Mouse (Mus musculus): ENCODE results near the gene Nus1.
A peak's percentile ranks its signal among the peaks of the same experiment; 100 is the strongest.

Gene Nus1

DNA sequence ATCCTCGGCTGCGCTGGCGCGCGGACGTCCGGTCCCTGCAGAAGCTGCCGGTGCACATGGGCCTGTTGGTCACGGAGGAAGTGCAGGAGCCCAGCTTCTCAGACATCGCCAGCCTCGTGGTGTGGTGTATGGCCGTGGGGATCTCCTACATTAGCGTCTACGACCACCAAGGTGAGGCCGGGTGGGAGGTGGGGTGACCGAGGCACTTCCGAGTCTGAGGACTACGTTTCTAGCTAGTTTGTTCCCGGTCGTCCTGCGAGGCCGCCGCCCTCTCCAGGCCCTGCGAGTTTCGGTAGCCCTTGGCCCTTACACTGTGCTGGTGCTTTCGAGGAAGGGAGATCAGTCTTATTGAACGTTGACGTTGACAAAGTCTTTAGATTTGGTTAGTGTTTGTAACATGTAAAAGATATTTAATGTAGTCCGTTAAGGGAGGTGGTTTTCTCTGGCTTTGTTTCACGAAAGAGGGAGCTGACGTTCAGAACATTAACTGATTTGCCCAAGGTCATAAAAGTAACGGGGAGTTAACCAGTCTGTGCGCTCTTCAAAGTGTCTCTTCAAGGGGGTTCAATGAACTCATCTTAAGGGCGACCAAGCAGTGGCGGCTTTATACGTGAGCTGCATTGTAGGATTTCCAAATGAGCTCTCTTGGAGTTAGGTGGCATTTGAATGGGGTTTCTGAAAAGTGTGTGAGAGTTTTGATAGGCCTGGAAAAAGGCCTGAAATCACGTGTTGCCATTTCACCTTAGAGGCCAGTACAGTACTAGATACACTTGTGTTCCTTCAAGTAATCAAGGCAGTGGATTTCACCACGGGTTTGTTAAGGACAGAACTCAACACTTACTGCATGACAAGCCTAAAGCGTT, 882 bp downstream of the Nus1 start:
- peak in 1 of 2 experiments; percentile 26 for DNase-seq

GRCm38 (mm10) chr10:52418931-52419330, 1.6 kb downstream of the Nus1 start:
- no peak for DNase-seq

DNA sequence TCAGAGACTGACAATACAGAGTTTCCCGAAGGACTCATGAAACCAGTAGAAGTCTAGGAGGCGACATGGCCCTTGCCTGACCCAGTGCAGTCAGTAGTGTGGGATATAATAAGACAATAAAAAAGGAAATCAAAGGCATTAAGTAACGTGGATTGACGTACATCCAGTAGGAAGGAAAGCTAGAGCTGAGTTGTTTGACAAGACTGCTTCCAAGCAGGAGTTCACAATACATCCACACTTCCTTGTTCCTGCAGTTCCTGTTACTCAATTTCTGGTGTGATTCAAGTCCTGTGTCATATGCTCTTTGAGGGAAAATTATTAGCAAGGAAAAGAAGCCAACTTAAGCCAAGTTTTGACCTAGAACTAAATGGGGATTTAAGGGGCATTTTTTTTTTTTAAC, 2.1 kb downstream of the Nus1 start:
- no peak for DNase-seq

DNA sequence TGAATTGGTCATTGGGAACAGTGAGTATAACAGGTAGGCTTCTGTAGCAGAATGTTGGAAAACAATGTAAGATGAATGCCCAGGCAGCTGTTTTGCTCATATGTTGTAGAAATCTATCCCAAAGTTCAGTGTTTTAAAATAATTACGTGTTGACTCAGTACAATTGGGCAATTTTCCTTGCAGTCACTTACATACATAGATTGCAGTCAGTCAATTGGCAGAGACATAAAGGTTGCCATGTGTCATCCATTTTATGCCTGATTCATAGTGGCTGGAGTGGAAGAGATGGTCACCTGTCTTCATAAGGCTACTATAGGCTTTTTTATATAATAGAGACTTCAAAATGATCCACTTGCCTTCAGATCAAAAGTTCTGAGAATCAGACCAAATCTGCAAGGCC, 3.2 kb downstream of the Nus1 start:
- no peak for DNase-seq

DNA sequence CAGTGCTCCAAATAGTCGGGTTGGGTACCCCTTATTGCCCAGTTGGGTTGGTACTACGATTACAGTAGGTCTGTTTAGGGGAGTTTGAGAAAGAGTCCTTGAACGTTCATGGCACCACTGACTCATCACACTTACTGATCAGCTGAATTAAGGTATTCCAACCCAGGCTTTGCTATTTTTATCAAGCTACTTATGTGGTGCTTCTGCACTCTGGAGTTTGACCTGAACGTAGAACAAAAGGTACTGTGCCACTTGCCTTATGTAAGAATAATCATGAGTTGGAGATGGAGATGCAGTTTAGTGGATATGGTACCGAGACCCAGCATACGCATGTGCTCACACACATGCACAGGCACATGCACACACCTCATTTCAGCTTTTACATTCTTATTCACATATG, 4.4 kb downstream of the Nus1 start:
- DNase-seq = peak in 1 of 2 experiments; percentile 49

DNA sequence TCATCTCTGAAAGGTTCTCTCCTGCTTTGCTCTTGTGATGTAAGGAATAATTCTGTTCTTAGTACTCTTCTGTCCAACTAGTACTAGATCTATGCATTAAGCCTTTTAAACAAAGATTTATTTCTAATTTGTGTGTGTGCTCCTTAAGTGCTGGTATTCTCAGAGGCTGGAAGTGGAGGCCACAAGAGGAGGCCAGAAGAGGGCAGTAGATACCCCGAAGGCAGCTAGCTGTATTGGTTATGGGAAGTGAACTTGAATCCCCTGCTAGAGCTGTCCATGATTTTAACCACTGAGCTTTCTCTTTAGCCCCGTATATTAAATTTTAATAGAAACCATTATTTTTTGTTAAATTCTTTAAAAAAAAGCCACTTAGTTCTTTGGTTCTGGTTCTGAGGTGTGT, 5.8 kb downstream of the Nus1 start:
- DNase-seq = peak; percentile 44 to 54

DNA sequence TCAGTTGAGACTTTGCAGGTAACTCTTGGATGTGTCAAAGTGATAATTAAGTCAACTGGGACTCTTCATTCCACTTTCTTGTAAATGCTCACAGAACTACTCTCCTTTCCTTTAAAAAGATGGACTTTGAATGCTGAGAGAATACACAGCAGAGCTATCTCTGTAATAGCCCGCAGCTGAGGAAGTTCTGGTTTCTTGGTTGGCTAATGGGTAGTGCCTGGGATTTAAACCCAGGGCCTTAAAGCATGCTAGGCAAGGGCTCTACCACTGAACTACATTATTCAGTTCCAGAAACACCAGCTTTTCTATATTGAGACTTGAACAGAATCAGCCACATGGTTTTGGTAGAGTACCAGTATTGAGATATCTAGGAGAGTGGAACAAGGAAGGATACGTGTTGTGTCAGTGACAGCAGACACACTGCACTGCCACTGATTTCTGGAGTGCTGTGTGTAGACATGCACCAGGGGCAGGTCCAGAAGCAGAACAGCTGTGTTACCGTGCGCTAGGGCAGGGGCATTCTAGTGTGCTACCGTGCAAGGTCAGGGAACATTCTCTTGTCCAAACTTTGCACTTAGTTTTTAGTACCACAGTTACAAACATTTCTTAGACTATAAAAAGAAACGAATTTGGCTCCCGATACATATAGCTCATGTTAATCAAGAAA, 9.1 kb downstream of the Nus1 start:
- peak in 1 of 2 experiments; percentile 63 for DNase-seq

GRCm38 (mm10) chr10:52427634-52428415, 10.5 kb downstream of the Nus1 start:
- DNase-seq = peak in 1 of 2 experiments; percentile 60

- DNase-seq = no peak
Measured at GRCm38 (mm10) chr10:52430953-52431352, 13.6 kb downstream of the Nus1 start.

- no peak for DNase-seq
Measured at GRCm38 (mm10) chr10:52434836-52435235, 17.5 kb downstream of the Nus1 start.

DNA sequence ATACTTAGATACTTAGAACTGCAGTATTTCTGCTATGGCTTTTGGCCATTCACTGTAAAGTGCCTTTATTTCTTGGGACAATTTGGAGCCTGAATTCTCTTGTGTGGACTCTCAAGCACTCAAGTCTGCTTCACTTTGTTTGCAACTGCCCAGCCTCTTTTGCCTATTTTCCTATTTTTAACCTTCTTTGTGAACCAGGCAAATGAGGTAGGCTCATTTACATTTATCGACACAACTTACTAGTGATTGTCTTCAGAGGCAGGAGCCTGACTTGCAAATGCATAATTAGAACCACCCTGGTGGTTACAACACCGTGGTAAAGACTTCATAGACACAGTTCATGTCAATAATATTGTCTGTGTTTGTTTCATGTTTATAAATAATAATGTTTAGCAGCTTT, 43.3 kb downstream of the Nus1 start:
- no peak for DNase-seq

DNA sequence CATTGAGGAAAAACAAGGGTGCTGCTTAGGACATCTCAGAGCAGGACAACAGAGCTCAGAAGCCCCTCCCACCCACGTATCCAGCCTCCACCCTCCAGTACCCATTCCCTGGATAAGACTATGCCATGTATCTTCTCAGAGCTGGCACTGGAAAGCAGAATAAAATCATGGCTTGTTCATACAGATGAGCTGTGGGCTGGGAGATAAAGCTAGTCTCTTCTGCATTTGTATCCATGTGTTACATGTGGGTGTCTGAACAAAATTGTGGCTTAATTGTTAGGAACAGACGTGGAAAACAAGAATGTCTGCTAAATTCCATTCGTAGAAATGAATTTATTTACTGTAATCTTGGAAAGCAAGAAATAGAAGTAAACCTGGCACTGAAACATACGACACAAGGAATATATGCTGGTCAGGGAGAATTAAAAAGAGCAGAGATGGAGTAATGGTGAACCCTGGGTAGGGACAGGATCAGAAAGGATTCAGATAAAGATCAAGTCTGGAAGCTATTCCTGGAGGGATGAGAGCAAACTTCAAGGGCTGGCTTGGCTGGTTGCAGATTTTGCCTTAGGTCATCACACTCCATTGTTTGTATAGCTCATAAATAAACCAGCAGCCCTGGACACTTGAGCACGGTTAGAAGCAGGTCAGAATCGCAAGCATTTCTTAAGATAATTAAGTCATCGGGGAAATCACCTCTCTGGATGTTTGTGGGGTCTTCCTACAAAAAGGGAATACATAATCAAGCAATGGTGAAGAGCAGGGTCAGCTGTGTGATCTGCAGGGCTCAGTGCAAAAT, 46.8 kb downstream of the Nus1 start:
- no peak for DNase-seq

GRCm38 (mm10) chr10:52471520-52471919, 54.2 kb downstream of the Nus1 start:
- no peak for DNase-seq
